Mouse (Mus musculus) liver, postnatal 0 days (tissue): ENCODE data around the gene 1700003E16Rik. TPM values are rescaled to one million over a fixed set of nuclear protein-coding genes. Genes with fewer than 3 reads are reported as not detected.
"Not testable (repeated sequence)": the region's sequence is repeated elsewhere in the genome, so short reads cannot be mapped to it uniquely, and the experiment has no call there.

Source experiments
- ATAC-seq: fragments of 200-750 bp; cut with Nextera tagmentation; 2 replicates; pipeline ENCODE4 v1.8.0; 2017; ENCODE audit warnings: mild to moderate bottlenecking, moderate library complexity
- DNase-seq: peaks from one replicate; pipeline ENCODE4 v3.0.0-alpha.2; 2016
- H3K27ac ChIP-seq: fragments of 300-500 bp; sonication (generic); 2 replicates; pipeline ENCODE4 v1.5.1; 2014; ENCODE audit warnings: antibody characterized with exemption, moderate library complexity, mild to moderate bottlenecking, low read depth
- H3K27me3 ChIP-seq: fragments of 300-500 bp; sonication (generic); 2 replicates; pipeline ENCODE4 v1.6.1; 2014; ENCODE audit warnings: low read length, control low read depth, mixed read lengths; ENCODE audit not compliant: insufficient read depth
- H3K36me3 ChIP-seq: fragments of 300-500 bp; sonication (generic); replicated peaks from 2 replicates; pipeline ENCODE4 v1.6.1; 2014; ENCODE audit warnings: mild to moderate bottlenecking, control low read depth, low read length, moderate library complexity, mixed read lengths; ENCODE audit not compliant: insufficient read depth
- H3K4me1 ChIP-seq: fragments of 300-500 bp; sonication (generic); 2 replicates; pipeline ENCODE4 v1.6.1; 2014; ENCODE audit warnings: antibody characterized with exemption, mild to moderate bottlenecking, control low read depth; ENCODE audit not compliant: insufficient read depth
- H3K4me2 ChIP-seq: fragments of 300-500 bp; sonication (generic); 2 replicates; pipeline ENCODE4 v1.6.1; 2014; ENCODE audit warnings: low read depth, mild to moderate bottlenecking, low read length, moderate library complexity, mixed read lengths
- H3K4me3 ChIP-seq: fragments of 300-500 bp; sonication (generic); 2 replicates; pipeline ENCODE4 v1.5.1; 2014; ENCODE audit warnings: low read depth, low read length
- H3K9ac ChIP-seq: fragments of 300-500 bp; sonication (generic); replicated peaks from 2 replicates; pipeline ENCODE4 v1.6.1; 2014; ENCODE audit warnings: mild to moderate bottlenecking, moderate library complexity
- H3K9me3 ChIP-seq: fragments of 300-500 bp; sonication (generic); 2 replicates; pipeline ENCODE4 v1.6.1; 2016; ENCODE audit warnings: mild to moderate bottlenecking, control low read depth, low read length, mixed read lengths
- CTCF ChIP-seq: sonication (generic); IDR thresholded peaks from 2 replicates; pipeline ENCODE4 v1.5.1; 2016; ENCODE audit warnings: antibody characterized with exemption, low read depth
- EP300 ChIP-seq: IDR thresholded peaks from 2 replicates; pipeline ENCODE4 v1.6.1; 2016; ENCODE audit warnings: antibody characterized with exemption, low read depth, mild to moderate bottlenecking
- WGBS: fragments of 180-500 bp; shearing (Covaris S2); extraction: QIAGEN DNeasy Blood & Tissue Kit; methylation state at CpG from one replicate; pipeline ENCODE4 v1.1.7; 2014; ENCODE audit not compliant: insufficient replicate concordance; 5-methylcytosine and 5-hydroxymethylcytosine counted together
- polyA plus RNA-seq: library from polyadenylated mRNA; unstranded; fragments of >200 nt; fragmentation: Nextera tagmentation; extraction: Ambion mirVana; gene quantifications from 2 replicates; pipeline ENCODE4 v1.2.1, GENCODE M21; 2015

The 1700003E16Rik gene
- polyA plus RNA-seq, 1 experiment from 2014 or later, result 0.25 TPM

DNA sequence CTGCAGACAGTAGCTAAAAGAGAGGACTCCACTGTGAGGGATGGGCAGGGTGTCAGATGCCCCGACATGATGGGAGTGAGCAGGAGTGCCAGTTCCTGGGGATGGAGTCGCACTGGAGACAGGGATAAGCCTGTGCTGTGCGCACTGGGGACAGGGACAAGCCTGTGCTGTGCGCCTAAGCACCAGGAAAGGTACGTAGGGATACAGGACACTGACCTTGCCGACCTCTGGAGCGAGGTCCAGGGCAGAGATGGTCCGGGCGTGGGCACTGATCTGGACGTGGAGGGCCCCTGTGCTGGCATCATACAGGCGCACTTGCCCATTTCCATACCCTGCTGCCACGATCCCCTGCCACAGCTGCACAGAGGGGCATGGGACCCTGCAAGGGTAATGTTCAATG is 3.2 kb upstream of the 1700003E16Rik start:
- H3K27me3 ChIP-seq, result 0 out of 2 replicates have a peak, but pooled peaks cover 12% of the 10 kb centered on the region
- WGBS, result 73% methylated on average over 12 of the region's 12 CpGs
- ATAC-seq, result no peak

DNA sequence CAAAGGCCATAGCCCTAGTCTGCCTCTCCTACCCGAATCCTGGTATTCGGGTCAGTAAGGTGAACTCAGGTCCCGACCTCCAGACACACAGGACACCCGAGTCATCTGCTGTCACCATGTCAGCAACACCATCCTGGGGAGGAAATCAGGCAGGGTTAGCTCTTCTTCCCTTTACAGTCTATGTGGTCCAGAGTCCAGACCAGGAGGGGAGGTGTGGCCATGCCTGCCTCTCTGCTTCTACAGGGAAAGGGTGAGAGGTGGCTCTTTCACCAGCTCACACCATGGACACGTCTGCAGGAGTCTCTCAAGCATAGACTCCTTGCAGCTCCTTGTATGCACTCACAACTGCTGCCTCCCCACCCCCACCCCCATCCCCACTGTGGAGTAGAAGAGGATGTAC is 2.7 kb upstream of the 1700003E16Rik start:
- WGBS, result 50% methylated on average over 5 of the region's 5 CpGs
- H3K4me1 ChIP-seq, result peaks cover 8% of the 10 kb centered on the region
- 0 out of 2 replicates have a peak, but pooled peaks cover 12% of the 10 kb centered on the region for H3K27me3 ChIP-seq
- H3K4me2 ChIP-seq, result no peak overlapping the region
- DNase-seq, result no peak
- H3K27ac ChIP-seq, result no peak overlapping the region
- no peak overlapping the region for H3K4me3 ChIP-seq
- no peaks in the 10 kb centered on the region for H3K9me3 ChIP-seq
- H3K9ac ChIP-seq, result no peak overlapping the region
- no peak for ATAC-seq
- peaks cover 5% of the 10 kb centered on the region; the same call in 1 of the 2 replicates for H3K36me3 ChIP-seq
- TF ChIP-seq EP300, result no peak

More for the DNA sequence above, 3.2 kb upstream of the 1700003E16Rik start:
- Histone ChIP-seq H3K4me3 (no peak overlapping the region), H3K36me3 (peaks cover 5% of the 10 kb centered on the region), H3K9me3 (no peaks in the 10 kb centered on the region), H3K9ac (no peak overlapping the region), H3K4me2 (no peak overlapping the region), H3K4me1 (peaks cover 8% of the 10 kb centered on the region), H3K27ac (no peak overlapping the region)
- DNase-seq, result no peak
- no peak for TF ChIP-seq EP300
- no peak for TF ChIP-seq CTCF

DNA sequence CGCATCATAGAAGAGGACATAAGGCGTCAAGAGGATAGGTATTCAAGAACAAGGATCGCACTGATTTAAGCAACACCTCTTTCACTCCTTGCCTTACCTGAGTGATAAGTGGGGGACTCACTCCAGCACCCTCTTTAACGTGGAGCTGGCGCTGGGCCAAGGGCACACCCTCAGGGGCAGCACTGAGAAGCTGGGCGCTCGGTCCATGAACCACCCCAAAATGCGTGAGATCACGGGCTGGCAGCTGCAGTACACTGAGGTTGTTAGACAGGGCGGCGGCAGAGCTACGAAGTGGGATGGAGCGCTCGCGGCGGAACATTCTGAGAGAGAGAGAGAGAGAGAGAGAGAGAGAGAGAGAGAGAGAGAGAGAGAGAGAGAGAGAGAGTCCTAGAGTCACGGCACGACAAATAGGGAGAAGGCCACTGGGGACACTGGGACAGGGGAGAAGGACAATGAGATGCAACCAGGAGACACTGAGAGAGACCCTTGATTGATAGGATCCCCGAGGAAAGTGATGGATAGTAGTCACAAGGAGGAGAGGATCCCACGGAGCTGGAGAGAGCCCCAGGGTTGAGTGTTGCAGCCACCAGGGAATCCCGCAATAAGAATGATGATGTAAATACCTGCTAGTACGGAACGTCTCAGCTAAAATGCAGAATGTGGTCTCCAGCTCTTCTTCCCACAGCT is 509 bp upstream of the 1700003E16Rik start:
- 11% methylated on average over 23 of the region's 23 CpGs for WGBS
- peaks cover 8% of the 10 kb centered on the region for H3K4me1 ChIP-seq
- no peak for ATAC-seq

DNA sequence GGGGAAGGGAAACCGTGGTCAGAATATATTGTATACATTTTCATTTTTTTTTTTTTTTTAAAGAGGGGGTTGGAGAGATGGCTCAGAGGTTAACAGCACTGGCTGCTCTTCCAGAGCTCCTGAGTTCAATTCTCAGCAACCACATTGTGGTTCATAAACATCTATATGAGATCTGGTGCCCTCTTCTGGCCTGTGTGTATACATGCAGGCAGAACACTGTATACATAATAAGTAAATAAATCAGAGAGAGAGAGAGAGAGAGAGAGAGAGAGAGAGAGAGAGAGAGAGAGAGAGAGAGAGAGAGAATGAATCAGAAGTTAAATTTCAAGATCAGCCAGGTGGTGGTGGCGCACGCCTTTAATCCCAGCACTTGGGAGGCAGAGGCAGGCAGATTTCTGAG is 3.3 kb downstream of the 1700003E16Rik start:
- 24% methylated on average over 3 of the region's 3 CpGs for WGBS
- Histone ChIP-seq H3K4me1 (peaks cover 22% of the 10 kb centered on the region), H3K27me3 (peaks cover 35% of the 10 kb centered on the region)
- ATAC-seq (peak; percentile 36), DNase-seq (peak; percentile 39)
- not testable (repeated sequence) for H3K4me2 ChIP-seq, H3K27ac ChIP-seq, H3K36me3 ChIP-seq, H3K9ac ChIP-seq, H3K4me3 ChIP-seq, H3K9me3 ChIP-seq
- peak; percentile 72 for TF ChIP-seq CTCF

More for the DNA sequence above, 509 bp upstream of the 1700003E16Rik start:
- peak overlapping the region; percentile 53 for H3K4me3 ChIP-seq
- H3K9me3 ChIP-seq, result no peaks in the 10 kb centered on the region
- peaks cover 14% of the 10 kb centered on the region for H3K27me3 ChIP-seq
- H3K36me3 ChIP-seq, result no peaks in the 10 kb centered on the region
- peak overlapping the region; percentile 85 for H3K4me2 ChIP-seq
- no peak for TF ChIP-seq CTCF
- TF ChIP-seq EP300, result no peak
- H3K27ac ChIP-seq, result no peak overlapping the region
- peak overlapping the region; percentile 34; the same call in 1 of the 2 replicates for H3K9ac ChIP-seq
- DNase-seq, result no peak

DNA sequence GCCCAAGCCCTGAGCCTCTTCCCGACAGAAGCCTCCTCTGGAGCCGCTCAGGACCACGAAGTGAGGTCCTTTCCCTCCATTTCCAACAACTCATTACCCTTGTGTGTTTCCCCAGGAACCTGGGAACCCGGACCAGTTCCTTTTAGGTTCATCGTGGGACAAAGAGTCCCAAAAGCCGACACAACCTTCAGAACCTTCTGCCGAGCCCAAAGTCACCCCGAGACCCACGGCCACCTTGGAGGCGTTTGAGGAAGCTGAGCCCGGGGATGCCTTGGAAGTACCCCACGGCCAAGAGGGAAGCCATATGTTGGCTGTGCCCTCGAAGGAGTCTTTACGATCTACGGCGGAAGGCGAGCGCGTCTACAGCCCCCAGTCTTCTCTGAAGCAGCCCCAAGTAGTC is 5.2 kb downstream of the 1700003E16Rik start:
- Histone ChIP-seq H3K9ac (peak overlapping the region; percentile 45; the same call in 1 of the 2 replicates), H3K9me3 (no peaks in the 10 kb centered on the region), H3K4me2 (peak overlapping the region; percentile 79), H3K4me1 (peaks cover 20% of the 10 kb centered on the region), H3K36me3 (no peaks in the 10 kb centered on the region), H3K4me3 (peak overlapping the region; percentile 45), H3K27me3 (peaks cover 23% of the 10 kb centered on the region), H3K27ac (no peak overlapping the region)
- 12% methylated on average over 19 of the region's 19 CpGs for WGBS
- TF ChIP-seq EP300 (no peak), CTCF (no peak)
- no peak for ATAC-seq
- no peak for DNase-seq

DNA sequence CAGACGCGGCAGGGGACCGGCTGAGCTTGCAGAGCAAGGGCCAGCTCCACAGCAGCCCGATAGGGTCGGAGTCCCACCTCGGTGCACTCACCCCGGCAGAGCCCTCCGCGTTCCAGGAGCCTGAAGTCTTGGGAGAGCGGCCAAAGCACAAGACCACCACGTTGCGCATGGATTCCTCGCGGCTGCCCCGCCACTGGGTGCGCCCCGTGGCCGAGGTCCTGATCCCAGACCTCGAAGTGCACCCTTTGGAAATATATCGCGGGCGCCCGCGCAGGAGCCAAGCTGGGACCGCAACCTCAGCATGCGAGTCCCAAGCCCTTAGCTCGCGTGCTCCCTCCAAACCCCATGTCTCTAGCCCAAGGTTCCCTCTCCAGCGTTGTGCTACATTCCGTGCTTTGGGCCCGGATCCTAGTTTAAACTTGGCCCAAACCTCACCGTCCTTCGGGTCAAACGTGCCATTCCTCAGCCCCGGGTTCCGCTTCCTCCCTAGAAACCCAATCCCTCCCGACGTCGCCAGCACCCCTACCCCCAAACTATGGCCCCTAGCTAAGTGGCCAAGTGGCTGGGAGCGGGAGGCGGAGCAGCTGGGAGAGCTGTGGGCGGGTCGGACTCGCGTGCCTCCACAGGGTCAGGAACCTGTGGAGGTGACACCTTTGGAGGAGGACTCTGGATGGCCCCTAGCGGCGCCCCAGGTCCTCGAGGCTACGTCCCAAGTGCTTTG is 5.9 kb downstream of the 1700003E16Rik start:
- TF ChIP-seq CTCF, result no peak
- no peak for TF ChIP-seq EP300
- Histone ChIP-seq H3K9ac (peak overlapping the region; percentile 45), H3K4me1 (peaks cover 26% of the 10 kb centered on the region), H3K27ac (no peak overlapping the region), H3K9me3 (no peaks in the 10 kb centered on the region), H3K27me3 (peaks cover 23% of the 10 kb centered on the region), H3K4me3 (peak overlapping the region; percentile 45), H3K4me2 (peak overlapping the region; percentile 79), H3K36me3 (no peaks in the 10 kb centered on the region)
- DNase-seq (peak; percentile 52), ATAC-seq (peak; percentile 43)
- WGBS, result 2% methylated on average over 49 of the region's 49 CpGs
